Mouse (Mus musculus): ENCODE measurements around the gene Nt5e. TPM values are rescaled to one million over a fixed set of nuclear protein-coding genes. Genes with fewer than 3 reads are reported as not detected.

Gene Nt5e
- polyA plus RNA-seq, 1 experiment from 2014 or later: 2.6 TPM

- Histone ChIP-seq H3K36me3 (ENCODE audit: control insufficient read depth, insufficient read depth, low read length) (no peaks in the 10 kb centered on the region), H3K9ac (ENCODE audit: low read length) (no peak overlapping the region), H3K4me1 (ENCODE audit: control insufficient read depth, insufficient read depth, low read length) (0 out of 2 replicates have a peak, but pooled peaks cover 3% of the 10 kb centered on the region), H3K9me3 (ENCODE audit: control insufficient read depth, low read length) (no peaks in the 10 kb centered on the region), H3K27me3 (ENCODE audit: control insufficient read depth, insufficient read depth, low read length) (no peaks in the 10 kb centered on the region), H3K4me3 (ENCODE audit: low read depth, low read length) (no peak overlapping the region), H3K4me2 (ENCODE audit: low read depth, severe bottlenecking) (no peak overlapping the region), H3K27ac (replicated peaks; ENCODE audit: low read depth, low read length) (no peak overlapping the region)
- 87% methylated on average over 4 of the region's 4 CpGs for WGBS
- no peak for ATAC-seq (ENCODE audit: insufficient number of reproducible peaks, low FRiP score, low TSS enrichment, low read depth)
- DNase-seq (ENCODE audit: low spot score): no peak
Measured at GRCm38 (mm10) chr9:88366308-88366707, 39.3 kb downstream of the Nt5e start.

- DNase-seq (ENCODE audit: low spot score) (no peak), ATAC-seq (ENCODE audit: insufficient number of reproducible peaks, low FRiP score, low TSS enrichment, low read depth) (no peak)
- 0 out of 2 replicates have a peak, but pooled peaks cover 3% of the 10 kb centered on the region for H3K4me1 ChIP-seq (ENCODE audit: control insufficient read depth, insufficient read depth, low read length)
- no peak overlapping the region for H3K27ac ChIP-seq (replicated peaks; ENCODE audit: low read depth, low read length)
- H3K4me3 ChIP-seq (ENCODE audit: low read depth, low read length): no peak overlapping the region
- no peak overlapping the region for H3K9ac ChIP-seq (ENCODE audit: low read length)
- no peaks in the 10 kb centered on the region for H3K9me3 ChIP-seq (ENCODE audit: control insufficient read depth, low read length)
- 92% methylated on average over 4 of the region's 4 CpGs for WGBS
- H3K36me3 ChIP-seq (ENCODE audit: control insufficient read depth, insufficient read depth, low read length): no peaks in the 10 kb centered on the region
- no peaks in the 10 kb centered on the region for H3K27me3 ChIP-seq (ENCODE audit: control insufficient read depth, insufficient read depth, low read length)
- H3K4me2 ChIP-seq (ENCODE audit: low read depth, severe bottlenecking): no peak overlapping the region
Measured at GRCm38 (mm10) chr9:88366819-88367218, 39.8 kb downstream of the Nt5e start.

- Histone ChIP-seq H3K4me3 (ENCODE audit: low read depth, low read length) (no peak overlapping the region), H3K4me2 (ENCODE audit: low read depth, severe bottlenecking) (no peak overlapping the region), H3K9me3 (ENCODE audit: control insufficient read depth, low read length) (no peaks in the 10 kb centered on the region), H3K36me3 (ENCODE audit: control insufficient read depth, insufficient read depth, low read length) (no peaks in the 10 kb centered on the region), H3K27ac (replicated peaks; ENCODE audit: low read depth, low read length) (no peak overlapping the region), H3K4me1 (ENCODE audit: control insufficient read depth, insufficient read depth, low read length) (no peaks in the 10 kb centered on the region), H3K27me3 (ENCODE audit: control insufficient read depth, insufficient read depth, low read length) (no peaks in the 10 kb centered on the region), H3K9ac (ENCODE audit: low read length) (no peak overlapping the region)
- DNase-seq (ENCODE audit: low spot score) (no peak), ATAC-seq (ENCODE audit: insufficient number of reproducible peaks, low FRiP score, low TSS enrichment, low read depth) (no peak)
- WGBS: 85% methylated on average over 5 of the region's 5 CpGs
Measured at GRCm38 (mm10) chr9:88367322-88367721, 40.3 kb downstream of the Nt5e start.

GRCm38 (mm10) chr9:88367751-88368150 is 40.8 kb downstream of the Nt5e start:
- DNase-seq (ENCODE audit: low spot score) (no peak), ATAC-seq (ENCODE audit: insufficient number of reproducible peaks, low FRiP score, low TSS enrichment, low read depth) (no peak)
- no peak overlapping the region for H3K27ac ChIP-seq (replicated peaks; ENCODE audit: low read depth, low read length)
- H3K4me3 ChIP-seq (ENCODE audit: low read depth, low read length): no peak overlapping the region
- no peaks in the 10 kb centered on the region for H3K27me3 ChIP-seq (ENCODE audit: control insufficient read depth, insufficient read depth, low read length)
- no peaks in the 10 kb centered on the region for H3K36me3 ChIP-seq (ENCODE audit: control insufficient read depth, insufficient read depth, low read length)
- WGBS: 65% methylated on average over 1 of the region's 1 CpGs
- no peak overlapping the region for H3K4me2 ChIP-seq (ENCODE audit: low read depth, severe bottlenecking)
- no peaks in the 10 kb centered on the region for H3K9me3 ChIP-seq (ENCODE audit: control insufficient read depth, low read length)
- no peak overlapping the region for H3K9ac ChIP-seq (ENCODE audit: low read length)
- no peaks in the 10 kb centered on the region for H3K4me1 ChIP-seq (ENCODE audit: control insufficient read depth, insufficient read depth, low read length)

- Histone ChIP-seq H3K36me3 (ENCODE audit: control insufficient read depth, insufficient read depth, low read length) (no peaks in the 10 kb centered on the region), H3K27ac (replicated peaks; ENCODE audit: low read depth, low read length) (no peak overlapping the region), H3K27me3 (ENCODE audit: control insufficient read depth, insufficient read depth, low read length) (no peaks in the 10 kb centered on the region), H3K9ac (ENCODE audit: low read length) (no peak overlapping the region), H3K9me3 (ENCODE audit: control insufficient read depth, low read length) (no peaks in the 10 kb centered on the region), H3K4me3 (ENCODE audit: low read depth, low read length) (no peak overlapping the region), H3K4me2 (ENCODE audit: low read depth, severe bottlenecking) (no peak overlapping the region), H3K4me1 (ENCODE audit: control insufficient read depth, insufficient read depth, low read length) (no peaks in the 10 kb centered on the region)
- 93% methylated on average over 5 of the region's 5 CpGs for WGBS
- DNase-seq (ENCODE audit: low spot score) (no peak), ATAC-seq (ENCODE audit: insufficient number of reproducible peaks, low FRiP score, low TSS enrichment, low read depth) (no peak)
Measured at GRCm38 (mm10) chr9:88368476-88368875, 41.5 kb downstream of the Nt5e start.

DNA sequence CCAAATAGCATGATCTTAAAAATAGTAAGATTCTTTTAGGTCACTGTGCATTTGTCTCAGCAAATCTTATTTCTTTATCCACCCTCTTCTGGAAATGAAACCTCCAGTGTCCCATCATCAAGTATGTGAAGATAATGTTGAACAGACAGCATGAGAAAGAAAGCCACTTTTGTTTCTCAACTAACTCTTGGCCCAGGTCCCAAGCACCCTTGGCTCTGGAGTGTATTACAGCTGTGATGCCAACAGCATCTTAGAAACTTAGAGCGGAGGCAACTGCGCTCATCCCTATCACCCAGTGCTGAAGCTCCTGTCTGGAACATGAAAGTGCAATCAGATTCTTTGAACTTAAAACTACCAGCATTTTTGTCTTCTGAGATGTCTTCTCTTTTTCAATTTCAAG is 42.7 kb downstream of the Nt5e start:
- Histone ChIP-seq H3K4me1 (ENCODE audit: control insufficient read depth, insufficient read depth, low read length) (no peaks in the 10 kb centered on the region), H3K27me3 (ENCODE audit: control insufficient read depth, insufficient read depth, low read length) (no peaks in the 10 kb centered on the region), H3K36me3 (ENCODE audit: control insufficient read depth, insufficient read depth, low read length) (no peaks in the 10 kb centered on the region), H3K27ac (replicated peaks; ENCODE audit: low read depth, low read length) (no peak overlapping the region), H3K9me3 (ENCODE audit: control insufficient read depth, low read length) (no peaks in the 10 kb centered on the region), H3K9ac (ENCODE audit: low read length) (no peak overlapping the region), H3K4me2 (ENCODE audit: low read depth, severe bottlenecking) (no peak overlapping the region), H3K4me3 (ENCODE audit: low read depth, low read length) (no peak overlapping the region)
- ATAC-seq (ENCODE audit: insufficient number of reproducible peaks, low FRiP score, low TSS enrichment, low read depth) (no peak), DNase-seq (ENCODE audit: low spot score) (no peak)
- WGBS: 96% methylated on average over 2 of the region's 2 CpGs

DNA sequence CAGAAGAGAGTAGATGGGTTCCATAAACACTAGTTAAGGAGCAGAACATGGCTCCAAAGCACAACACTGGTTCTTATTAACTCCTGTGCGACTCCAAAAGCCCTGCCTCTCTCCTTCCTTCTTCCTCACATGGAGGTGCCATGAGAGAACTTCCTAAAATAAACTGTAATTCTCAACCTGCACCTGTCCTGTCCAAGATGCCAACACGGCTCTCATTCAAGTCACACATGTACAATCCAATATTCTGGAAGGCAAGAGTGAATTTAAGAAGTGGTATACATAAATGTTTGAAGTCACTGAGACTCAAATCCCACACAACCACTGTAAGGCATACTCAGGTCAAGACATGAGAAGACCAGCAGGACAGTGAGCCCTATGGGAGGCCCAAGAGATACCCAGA is 44.2 kb downstream of the Nt5e start:
- no peaks in the 10 kb centered on the region for H3K36me3 ChIP-seq (ENCODE audit: control insufficient read depth, insufficient read depth, low read length)
- no peak overlapping the region for H3K4me3 ChIP-seq (ENCODE audit: low read depth, low read length)
- H3K27me3 ChIP-seq (ENCODE audit: control insufficient read depth, insufficient read depth, low read length): no peaks in the 10 kb centered on the region
- DNase-seq (ENCODE audit: low spot score): no peak
- H3K9ac ChIP-seq (ENCODE audit: low read length): no peak overlapping the region
- H3K4me1 ChIP-seq (ENCODE audit: control insufficient read depth, insufficient read depth, low read length): no peaks in the 10 kb centered on the region
- ATAC-seq (ENCODE audit: insufficient number of reproducible peaks, low FRiP score, low TSS enrichment, low read depth): no peak
- no peak overlapping the region for H3K27ac ChIP-seq (replicated peaks; ENCODE audit: low read depth, low read length)
- H3K9me3 ChIP-seq (ENCODE audit: control insufficient read depth, low read length): no peaks in the 10 kb centered on the region
- H3K4me2 ChIP-seq (ENCODE audit: low read depth, severe bottlenecking): no peak overlapping the region
- 86% methylated on average over 2 of the region's 2 CpGs for WGBS

- 93% methylated on average over 2 of the region's 2 CpGs for WGBS
- no peak for DNase-seq (ENCODE audit: low spot score)
- no peak overlapping the region for H3K9ac ChIP-seq (ENCODE audit: low read length)
- no peak overlapping the region for H3K27ac ChIP-seq (replicated peaks; ENCODE audit: low read depth, low read length)
- ATAC-seq (ENCODE audit: insufficient number of reproducible peaks, low FRiP score, low TSS enrichment, low read depth): no peak
- H3K9me3 ChIP-seq (ENCODE audit: control insufficient read depth, low read length): no peaks in the 10 kb centered on the region
- H3K4me2 ChIP-seq (ENCODE audit: low read depth, severe bottlenecking): no peak overlapping the region
- no peaks in the 10 kb centered on the region for H3K27me3 ChIP-seq (ENCODE audit: control insufficient read depth, insufficient read depth, low read length)
- no peaks in the 10 kb centered on the region for H3K36me3 ChIP-seq (ENCODE audit: control insufficient read depth, insufficient read depth, low read length)
- no peaks in the 10 kb centered on the region for H3K4me1 ChIP-seq (ENCODE audit: control insufficient read depth, insufficient read depth, low read length)
- H3K4me3 ChIP-seq (ENCODE audit: low read depth, low read length): no peak overlapping the region
Measured at GRCm38 (mm10) chr9:88373001-88373400, 46.0 kb downstream of the Nt5e start.

DNA sequence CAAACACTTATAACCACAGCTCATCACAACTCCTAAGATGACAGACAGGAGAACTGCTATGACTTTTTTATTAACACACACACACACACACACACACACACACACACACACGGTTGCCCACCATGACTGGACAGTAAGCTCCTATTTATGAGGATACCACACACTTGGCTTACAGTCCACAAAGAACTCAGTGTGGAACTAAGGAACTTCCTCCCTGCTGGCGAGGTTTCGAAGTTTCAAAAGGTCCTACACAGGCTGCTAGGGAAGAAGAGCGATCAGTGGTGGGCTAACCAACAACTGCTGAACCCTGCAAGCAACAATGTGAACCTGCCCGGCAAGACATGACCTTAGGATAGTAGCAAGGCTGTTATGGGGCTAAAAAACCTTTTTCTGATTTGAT is 50.5 kb downstream of the Nt5e start:
- Histone ChIP-seq H3K36me3 (ENCODE audit: control insufficient read depth, insufficient read depth, low read length) (peaks cover 2% of the 10 kb centered on the region; the same call in 1 of the 2 replicates), H3K9me3 (ENCODE audit: control insufficient read depth, low read length) (no peaks in the 10 kb centered on the region), H3K27ac (replicated peaks; ENCODE audit: low read depth, low read length) (no peak overlapping the region), H3K4me2 (ENCODE audit: low read depth, severe bottlenecking) (no peak overlapping the region), H3K27me3 (ENCODE audit: control insufficient read depth, insufficient read depth, low read length) (no peaks in the 10 kb centered on the region), H3K4me3 (ENCODE audit: low read depth, low read length) (no peak overlapping the region), H3K9ac (ENCODE audit: low read length) (no peak overlapping the region), H3K4me1 (ENCODE audit: control insufficient read depth, insufficient read depth, low read length) (no peaks in the 10 kb centered on the region)
- DNase-seq (ENCODE audit: low spot score): no peak
- WGBS: 93% methylated on average over 5 of the region's 5 CpGs
- no peak for ATAC-seq (ENCODE audit: insufficient number of reproducible peaks, low FRiP score, low TSS enrichment, low read depth)
